Mouse (Mus musculus): ENCODE results near the gene Rce1. TPM values are rescaled to one million over a fixed set of nuclear protein-coding genes. Genes with fewer than 3 reads are reported as not detected.

The Rce1 gene
- 38.5 and 45.4 TPM in 2 replicates for polyA plus RNA-seq (2021; fragmentation: Nextera tagmentation)
- long read RNA-seq, experiment 1, transcript Rce1-201 (8 exons, 1,425 nt): major isoform, 21 of 44 reads
- long read RNA-seq, experiment 1, partial matches to known transcripts: 2 of 44 reads
- long read RNA-seq, experiment 1, other reads (novel, unspliced or antisense): 15 of 44 reads
- long read RNA-seq, experiment 2, transcript Rce1-202 (7 exons, 862 nt): minor isoform, 6 of 114 reads
- long read RNA-seq, experiment 2, transcript Rce1-207 (8 exons, 1,455 nt): minor isoform, 11 of 114 reads
- long read RNA-seq, experiment 2, transcript Rce1-201 (8 exons, 1,425 nt): major isoform, 47 of 114 reads
- long read RNA-seq, experiment 2, partial matches to known transcripts: 4 of 114 reads
- long read RNA-seq, experiment 2, other reads (novel, unspliced or antisense): 43 of 114 reads

DNA sequence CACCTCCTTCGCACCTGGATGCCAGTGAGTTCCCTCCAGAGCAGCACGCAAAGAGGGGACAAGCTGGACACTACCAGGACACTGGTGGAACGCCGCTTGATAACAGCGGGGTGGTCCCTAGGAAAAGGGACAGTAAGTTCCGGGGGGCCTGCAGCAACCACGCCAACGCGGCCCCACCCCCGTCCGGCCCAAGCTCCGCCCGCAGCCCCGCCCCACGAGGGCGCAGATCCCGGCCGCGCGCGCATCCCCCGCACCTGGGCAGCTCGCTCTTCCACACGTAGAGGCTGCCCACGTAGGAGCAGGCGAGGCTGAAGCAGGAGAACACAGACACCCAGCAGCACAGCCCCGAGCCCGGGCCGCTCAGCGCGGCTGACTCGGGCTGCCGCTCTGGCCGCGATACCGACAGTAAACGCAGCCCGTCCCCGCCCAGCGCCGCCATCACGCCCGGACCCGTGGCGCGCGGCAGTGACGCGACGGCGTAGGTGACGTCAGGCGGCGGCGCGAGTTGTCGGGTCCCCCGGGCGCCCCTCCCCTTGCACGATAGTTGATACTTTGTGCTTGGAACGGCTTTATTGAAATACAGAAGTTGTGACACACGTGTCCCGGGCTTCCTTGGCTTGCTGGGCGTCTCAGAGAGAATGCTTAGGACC is at the start of gene Rce1:
Gene Rce1 (minus strand): TSS at position 463 of the 650 bp plus-strand sequence.

DNA sequence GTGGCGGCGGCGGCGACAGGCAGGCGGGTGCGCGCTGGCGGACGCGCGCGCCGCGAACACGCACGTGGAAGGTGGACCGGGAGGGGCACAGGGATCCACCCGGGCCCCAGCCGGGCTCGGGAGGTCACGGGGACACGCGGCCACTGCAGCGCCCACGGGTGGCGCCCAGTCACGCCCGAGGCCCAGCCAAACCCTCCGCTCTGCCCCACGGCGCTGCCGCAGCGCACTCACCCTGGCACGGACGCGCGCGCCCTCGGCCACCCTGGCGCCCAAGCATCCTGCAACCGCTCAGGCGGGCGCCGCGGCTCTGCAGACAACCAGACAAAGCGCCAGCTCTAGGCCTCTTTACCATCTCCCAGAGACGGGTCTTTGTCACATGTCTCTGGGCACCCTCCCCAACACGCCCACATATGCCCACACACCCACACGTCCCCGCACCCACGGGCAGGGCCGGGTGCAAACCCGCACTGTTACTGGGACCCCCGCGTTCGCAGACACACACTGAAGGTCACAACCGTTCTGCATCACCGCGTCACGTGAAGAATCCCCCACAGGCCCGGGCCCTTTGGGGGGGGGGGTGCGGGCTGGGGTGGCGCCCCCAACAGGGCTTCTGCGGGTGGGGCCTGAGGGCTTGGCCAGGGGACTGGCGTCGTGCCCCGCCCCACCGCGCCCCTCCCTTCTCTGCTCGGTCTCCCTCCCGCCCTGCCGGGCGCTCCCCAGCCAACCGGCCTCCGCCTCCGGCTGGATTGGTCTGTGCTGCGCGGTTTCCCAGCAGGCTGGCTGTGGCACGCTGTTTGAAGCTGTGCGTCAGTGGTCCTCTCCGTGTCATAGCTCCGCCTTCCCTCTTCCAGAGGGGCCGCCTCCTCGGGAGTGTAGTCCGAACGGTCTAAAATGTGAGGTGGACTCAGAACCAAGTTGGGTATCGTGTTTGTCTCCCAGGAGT is 10.0 kb downstream of the Rce1 start, which contains the start of gene Lrfn4:
Gene Lrfn4 (minus strand): TSS at position 517 of the 943 bp plus-strand sequence.

Small RNAs within 50 kb of the gene (microRNA-seq; reads per million reads assigned to microRNA genes)
- gene Mir6986: 7.7 reads per million, percentile 27 among the genes with 10 or more reads in this experiment

Other genes with a start within 250 kb of the Rce1 start
- 13.0 and 15.2 TPM in 2 replicates for gene Kdm2a, start 227.4 kb downstream of the Rce1 start, polyA plus RNA-seq (2021; fragmentation: Nextera tagmentation)
- gene Rhod, start 186.2 kb downstream of the Rce1 start, polyA plus RNA-seq (2021; fragmentation: Nextera tagmentation): 0.80 and 2.6 TPM in 2 replicates
- 15.0 and 15.7 TPM in 2 replicates for gene Syt12, start 148.2 kb downstream of the Rce1 start, polyA plus RNA-seq (2021; fragmentation: Nextera tagmentation)
- not detected in 2 replicates for gene 2010003K11Rik, start 127.1 kb downstream of the Rce1 start, polyA plus RNA-seq (2021; fragmentation: Nextera tagmentation)
- 21.2 TPM in 2 replicates for gene Pcx, start 115.2 kb downstream of the Rce1 start, polyA plus RNA-seq (2021; fragmentation: Nextera tagmentation)
- gene Lrfn4, start 10.0 kb downstream of the Rce1 start, polyA plus RNA-seq (2021; fragmentation: Nextera tagmentation): 1.8 and 2.0 TPM in 2 replicates
- gene Gm960, start 73.0 kb upstream of the Rce1 start, polyA plus RNA-seq (2021; fragmentation: Nextera tagmentation): 2.7 and 3.9 TPM in 2 replicates
- 53.6 and 65.0 TPM in 2 replicates for gene Sptbn2, start 85.5 kb upstream of the Rce1 start, polyA plus RNA-seq (2021; fragmentation: Nextera tagmentation)
- 25.3 and 27.5 TPM in 2 replicates for gene Rbm4b, start 130.9 kb upstream of the Rce1 start, polyA plus RNA-seq (2021; fragmentation: Nextera tagmentation)
- gene Rbm4, start 168.3 kb upstream of the Rce1 start, polyA plus RNA-seq (2021; fragmentation: Nextera tagmentation): 25.9 and 31.1 TPM in 2 replicates
- gene Gm21992, start 186.0 kb upstream of the Rce1 start, polyA plus RNA-seq (2021; fragmentation: Nextera tagmentation): 6.4 and 9.5 TPM in 2 replicates
- 8.9 and 10.8 TPM in 2 replicates for gene Rbm14, start 186.0 kb upstream of the Rce1 start, polyA plus RNA-seq (2021; fragmentation: Nextera tagmentation)
- 41.3 and 45.9 TPM in 2 replicates for gene Ccs, start 213.7 kb upstream of the Rce1 start, polyA plus RNA-seq (2021; fragmentation: Nextera tagmentation)
- gene Ccdc87, start 213.7 kb upstream of the Rce1 start, polyA plus RNA-seq (2021; fragmentation: Nextera tagmentation): 1.6 and 1.7 TPM in 2 replicates
- gene Ctsf, start 229.5 kb upstream of the Rce1 start, polyA plus RNA-seq (2021; fragmentation: Nextera tagmentation): 112 TPM in 2 replicates